8 mouse cellular contexts compared by ENCODE assay signal in genomic region chr1:163994721-163995608, GRCm38 (mm10). TPM values are rescaled to one million over a fixed set of nuclear protein-coding genes. Genes with fewer than 3 reads are reported as not detected.
A peak's percentile ranks its signal among the peaks of the same experiment; 100 is the strongest.
DNase-seq lines count a peak whose midpoint lies in the region; ATAC-seq lines count a peak whose summit lies in the region.

Gene BC055324 (minus strand): TSS chr1:163994796.
Gene Mettl18 (plus strand): TSS chr1:163994889.

- H3K4me2 ChIP-seq in heart, embryonic 14.5 days (ENCODE audit: low read length): peak within 1 kb of the TSS; percentile 88
- peak within 1 kb of the TSS; percentile 79 for H3K4me2 ChIP-seq in liver, embryonic 13.5 days
- peak within 1 kb of the TSS; percentile 61 for H3K4me2 ChIP-seq in stomach, embryonic 16.5 days (ENCODE audit: low read depth, low read length)

- ATAC-seq in CD4-positive, CD25-positive, alpha-beta regulatory T cell, adult 4 months: peak; percentile 91
- ATAC-seq in heart, embryonic 14.5 days (ENCODE audit: insufficient number of reproducible peaks, insufficient read depth, low FRiP score, low read depth): peak; percentile 95
- ATAC-seq in liver, embryonic 13.5 days (ENCODE audit: low read depth): peak; percentile 95
- ATAC-seq in stomach, embryonic 16.5 days (ENCODE audit: insufficient read depth, low FRiP score): peak; percentile 96

- peak within 1 kb of the TSS; percentile 85 to 87 for H3K4me3 ChIP-seq in heart, embryonic 14.5 days (ENCODE audit: control insufficient read depth in 1 of 2, insufficient read depth in 1 of 2, low read depth in 1 of 2, low read length in 2 of 2)
- H3K4me3 ChIP-seq in liver, embryonic 13.5 days (replicated peaks): peak within 1 kb of the TSS; percentile 82
- peak within 1 kb of the TSS; percentile 72 for H3K4me3 ChIP-seq in stomach, embryonic 16.5 days (replicated peaks; ENCODE audit: low read length)

- 3% methylated on average over 42 of the region's 43 CpGs for WGBS in heart, embryonic 14.5 days
- WGBS in liver, embryonic 13.5 days (ENCODE audit: insufficient replicate concordance): under 1% methylated on average over 43 of the region's 43 CpGs
- 3% methylated on average over 43 of the region's 43 CpGs for WGBS in stomach, embryonic 16.5 days

- H3K9ac ChIP-seq in heart, embryonic 14.5 days (ENCODE audit: low read length): peak within 1 kb of the TSS; percentile 81
- H3K9ac ChIP-seq in liver, embryonic 13.5 days: peak within 1 kb of the TSS; percentile 79
- H3K9ac ChIP-seq in stomach, embryonic 16.5 days (ENCODE audit: low read length): peak within 1 kb of the TSS; percentile 90

- peak within 1 kb of the TSS; percentile 77 to 90 for H3K27ac ChIP-seq in heart, embryonic 14.5 days (replicated peaks in 1 of 2; ENCODE audit: control insufficient read depth in 1 of 2, insufficient read depth in 1 of 2, low read depth in 2 of 2, low read length in 2 of 2)
- peak within 1 kb of the TSS; percentile 66 for H3K27ac ChIP-seq in liver, embryonic 13.5 days
- H3K27ac ChIP-seq in stomach, embryonic 16.5 days (ENCODE audit: low read length): peak within 1 kb of the TSS; percentile 88

- peaks cover 0 to 7% of the 10 kb centered on the region in 2 experiments; a peak in 1 of 4 replicates for H3K4me1 ChIP-seq in heart, embryonic 14.5 days (ENCODE audit: control insufficient read depth in 2 of 2, insufficient read depth in 2 of 2, low read length in 2 of 2)
- H3K4me1 ChIP-seq in liver, embryonic 13.5 days (replicated peaks): peaks cover 23% of the 10 kb centered on the region
- H3K4me1 ChIP-seq in stomach, embryonic 16.5 days (ENCODE audit: control insufficient read depth, insufficient read depth, low read length): no peaks in the 10 kb centered on the region

- no peaks in the 10 kb centered on the region for H3K9me3 ChIP-seq in heart, embryonic 14.5 days (ENCODE audit: control insufficient read depth, low read length)
- H3K9me3 ChIP-seq in liver, embryonic 13.5 days (replicated peaks): no peaks in the 10 kb centered on the region
- no peaks in the 10 kb centered on the region for H3K9me3 ChIP-seq in stomach, embryonic 16.5 days (replicated peaks; ENCODE audit: control insufficient read depth, low read length)

- DNase-seq in c-Kit-negative CD71-positive TER-119-positive erythroid progenitor cells, embryonic 14.5 days (ENCODE audit: low read depth, low spot score): peak; percentile 90
- DNase-seq in fibroblast of lung, adult 2 months (ENCODE audit: low read depth): peak; percentile 79
- peak; percentile 92 for DNase-seq in kidney, postnatal 14 days
- peak; percentile 88 for DNase-seq in liver, embryonic 13.5 days
- peak; percentile 90 for DNase-seq in neural tube, embryonic 10.5 days (ENCODE audit: extremely low spot score, low spot score)

- no peaks in the 10 kb centered on the region for H3K27me3 ChIP-seq in heart, embryonic 14.5 days (ENCODE audit: control insufficient read depth, insufficient read depth, low read length)
- H3K27me3 ChIP-seq in liver, embryonic 13.5 days: no peaks in the 10 kb centered on the region
- H3K27me3 ChIP-seq in stomach, embryonic 16.5 days (ENCODE audit: control insufficient read depth, insufficient read depth, low read length): no peaks in the 10 kb centered on the region

- peaks cover 12% of the 10 kb centered on the region; the same call in 1 of the 2 replicates for H3K36me3 ChIP-seq in heart, embryonic 14.5 days (ENCODE audit: control insufficient read depth, insufficient read depth, low read length)
- 0 out of 2 replicates have a peak, but pooled peaks cover 7% of the 10 kb centered on the region for H3K36me3 ChIP-seq in liver, embryonic 13.5 days
- peaks cover 3% of the 10 kb centered on the region; the same call in 1 of the 2 replicates for H3K36me3 ChIP-seq in stomach, embryonic 16.5 days (ENCODE audit: control insufficient read depth, insufficient read depth, low read length)

RNA-seq across cellular contexts. Expression of gene BC055324, which starts in this region (rescaled TPM):
- polyA plus RNA-seq in CD4-positive, CD25-positive, alpha-beta regulatory T cell, adult 4 months (2017; shearing (Covaris generic)): 1 to 10 TPM; 3.8 to 5.9 TPM
- 13.6 and 14.3 TPM in 2 replicates for polyA plus RNA-seq in heart, embryonic 14.5 days (2014; fragmentation: Nextera tagmentation; extraction: Ambion mirVana)
- polyA plus RNA-seq in liver, embryonic 13.5 days (2015; fragmentation: Nextera tagmentation; extraction: Ambion mirVana): 11.0 and 14.5 TPM in 2 replicates
- 14.6 and 14.9 TPM in 2 replicates for polyA plus RNA-seq in stomach, embryonic 16.5 days (2015; fragmentation: Nextera tagmentation; extraction: Ambion mirVana)

RNA-seq across cellular contexts. Expression of gene Mettl18, which starts in this region (rescaled TPM):
- 10 to 100 TPM; 22.9 to 25.2 TPM for polyA plus RNA-seq in CD4-positive, CD25-positive, alpha-beta regulatory T cell, adult 4 months (2017; shearing (Covaris generic))
- 6.0 and 6.3 TPM in 2 replicates for polyA plus RNA-seq in heart, embryonic 14.5 days (2014; fragmentation: Nextera tagmentation; extraction: Ambion mirVana)
- 5.7 and 8.4 TPM in 2 replicates for polyA plus RNA-seq in liver, embryonic 13.5 days (2015; fragmentation: Nextera tagmentation; extraction: Ambion mirVana)
- polyA plus RNA-seq in stomach, embryonic 16.5 days (2015; fragmentation: Nextera tagmentation; extraction: Ambion mirVana): 8.1 and 8.3 TPM in 2 replicates

Comparison
In these comparisons a context has a peak if more than half of its experiments do, and no peak if none do; other contexts are left out.
1. Peak in every context shown above with its lines: DNase-seq, ATAC-seq, H3K4me3 ChIP-seq and H3K27ac ChIP-seq.